8 mouse cellular contexts compared by ENCODE assay signal in the genomic region with DNA sequence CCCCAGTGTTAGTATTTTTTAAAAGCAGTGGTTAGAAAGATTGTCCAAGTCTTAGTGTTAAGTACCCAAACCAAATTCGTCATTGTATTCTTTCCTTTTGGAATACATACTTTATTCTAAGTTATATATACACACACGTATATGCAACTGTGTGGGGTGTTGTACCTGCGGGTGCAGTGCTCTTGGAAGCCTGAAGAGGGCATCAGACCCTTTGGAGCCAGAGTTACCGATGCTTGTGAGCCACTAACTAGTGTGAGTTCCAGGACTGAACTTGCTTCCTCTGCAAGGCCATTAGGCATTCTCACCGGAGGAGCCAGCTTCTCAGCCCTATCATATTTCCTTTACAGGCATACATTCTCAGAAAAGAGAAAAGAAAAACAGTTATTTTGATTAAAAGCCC. TPM values are rescaled to one million over a fixed set of nuclear protein-coding genes. Genes with fewer than 3 reads are reported as not detected.
DNase-seq lines count a peak whose midpoint lies in the region; ATAC-seq lines count a peak whose summit lies in the region.

No protein-coding gene starts in this region.

- H3K9ac ChIP-seq in heart, embryonic 11.5 days (ENCODE audit: low read depth, low read length): no peak overlapping the region

- H3K4me3 ChIP-seq in heart, embryonic 10.5 days: no peak overlapping the region
- H3K4me3 ChIP-seq in heart, embryonic 11.5 days (ENCODE audit: low read depth, low read length): no peak overlapping the region

- 35% methylated on average over 5 of the region's 5 CpGs for WGBS in heart, embryonic 10.5 days
- WGBS in heart, embryonic 11.5 days (ENCODE audit: insufficient replicate concordance): 36% methylated on average over 5 of the region's 5 CpGs

- ATAC-seq in heart, embryonic 11.5 days (replicated peaks; ENCODE audit: insufficient number of reproducible peaks, low FRiP score, low TSS enrichment): no peak
- ATAC-seq in common myeloid progenitor, adult 5-6 weeks (replicated peaks; ENCODE audit: low read depth, poor library complexity, severe bottlenecking): peak; percentile 91
- ATAC-seq in megakaryocyte, adult 5-6 weeks (ENCODE audit: poor library complexity, severe bottlenecking): peak; percentile 91

- H3K36me3 ChIP-seq in heart, embryonic 10.5 days: no peaks in the 10 kb centered on the region
- H3K36me3 ChIP-seq in heart, embryonic 11.5 days (ENCODE audit: control insufficient read depth, insufficient read depth, low read length): no peaks in the 10 kb centered on the region

- peak; percentile 70 for DNase-seq in heart, embryonic 10.5 days (ENCODE audit: low spot score)
- DNase-seq in urinary bladder, postnatal 36 days (ENCODE audit: low spot score in 2 of 2): peak; percentile 21 to 35
- DNase-seq in urinary bladder, postnatal 10 days (ENCODE audit: low spot score): no peak
- DNase-seq in heart, postnatal 4 days: peak; percentile 64
- peak; percentile 54 for DNase-seq in thymus, postnatal 25 days

- H3K27ac ChIP-seq in heart, embryonic 10.5 days: no peak overlapping the region
- no peak overlapping the region for H3K27ac ChIP-seq in heart, embryonic 11.5 days (ENCODE audit: low read depth, low read length)

- H3K9me3 ChIP-seq in heart, embryonic 10.5 days: no peaks in the 10 kb centered on the region
- no peaks in the 10 kb centered on the region for H3K9me3 ChIP-seq in heart, embryonic 11.5 days (replicated peaks; ENCODE audit: control insufficient read depth, low read length)

- peaks cover 15% of the 10 kb centered on the region for H3K4me1 ChIP-seq in heart, embryonic 10.5 days
- peaks cover 9% of the 10 kb centered on the region; the same call in 1 of the 2 replicates for H3K4me1 ChIP-seq in heart, embryonic 11.5 days (ENCODE audit: control insufficient read depth, insufficient read depth, low read length)

- no peak overlapping the region for H3K4me2 ChIP-seq in heart, embryonic 11.5 days

- H3K27me3 ChIP-seq in heart, embryonic 10.5 days (ENCODE audit: insufficient read depth, poor library complexity, severe bottlenecking): no peaks in the 10 kb centered on the region
- H3K27me3 ChIP-seq in heart, embryonic 11.5 days (ENCODE audit: control insufficient read depth, insufficient read depth, low read length): no peaks in the 10 kb centered on the region

RNA-seq across cellular contexts. Expression of gene Tm7sf3, which starts 20.1 kb away (rescaled TPM):
- polyA plus RNA-seq in heart, embryonic 10.5 days (2016; fragmentation: Nextera tagmentation; extraction: Ambion mirVana): 38.3 and 46.9 TPM in 2 replicates
- 39.9 and 48.3 TPM in 2 replicates for polyA plus RNA-seq in heart, embryonic 11.5 days (2014; fragmentation: Nextera tagmentation; extraction: Ambion mirVana)
- total RNA-seq in common myeloid progenitor, adult 5-6 weeks (2017): 51.9 and 55.6 TPM in 2 replicates
- 10 to 100 TPM; 25.4 to 25.5 TPM for total RNA-seq in heart, postnatal 4 days (2021)
- total RNA-seq in megakaryocyte, adult 5-6 weeks (2015): 27.8 and 31.6 TPM in 2 replicates
- 40.3 and 40.4 TPM in 2 replicates for total RNA-seq in megakaryocyte, adult 5-6 weeks (2017)

RNA-seq across cellular contexts. Expression of gene Med21, which starts 20.3 kb away (rescaled TPM):
- polyA plus RNA-seq in heart, embryonic 10.5 days (2016; fragmentation: Nextera tagmentation; extraction: Ambion mirVana): 123 and 129 TPM in 2 replicates
- polyA plus RNA-seq in heart, embryonic 11.5 days (2014; fragmentation: Nextera tagmentation; extraction: Ambion mirVana): 129 and 133 TPM in 2 replicates
- total RNA-seq in common myeloid progenitor, adult 5-6 weeks (2017): 59.5 and 75.1 TPM in 2 replicates
- total RNA-seq in heart, postnatal 4 days (2021): 10 to 100 TPM; 64.0 to 67.8 TPM
- 96.7 and 109 TPM in 2 replicates for total RNA-seq in megakaryocyte, adult 5-6 weeks (2015)
- total RNA-seq in megakaryocyte, adult 5-6 weeks (2017): 76.2 and 82.8 TPM in 2 replicates
